Mouse (Mus musculus): ENCODE measurements at regions not wholly inside any gene's neighbourhood (a gene's known extent, or its start where the extent isn't known, plus 50 kb on each side); places are given as distances from the start of the nearest gene placed in this dataset.
A peak's percentile ranks its signal among the peaks of the same experiment; 100 is the strongest.

- H3K4me3 ChIP-seq (ENCODE audit: low read depth, low read length): no peak overlapping the region
- no peak overlapping the region for H3K4me2 ChIP-seq (ENCODE audit: low read length)
- no peaks in the 10 kb centered on the region for H3K27me3 ChIP-seq (replicated peaks; ENCODE audit: control insufficient read depth, insufficient read depth, low read length)
- H3K27ac ChIP-seq (ENCODE audit: low read depth, low read length): no peak overlapping the region
- ATAC-seq (no peak), DNase-seq (ENCODE audit: low spot score) (no peak)
- H3K9ac ChIP-seq (ENCODE audit: low read length): no peak overlapping the region
- H3K9me3 ChIP-seq (replicated peaks; ENCODE audit: control insufficient read depth, low read length): no peaks in the 10 kb centered on the region
- no peaks in the 10 kb centered on the region for H3K36me3 ChIP-seq (ENCODE audit: control insufficient read depth, insufficient read depth, low read length)
- H3K4me1 ChIP-seq (ENCODE audit: control insufficient read depth, insufficient read depth, low read length): no peaks in the 10 kb centered on the region
- WGBS: 89% methylated on average over 7 of the region's 7 CpGs
Observed at GRCm38 (mm10) chr7:64064460-64065241, 89.0 kb upstream of the Trpm1 start.

- no peak overlapping the region for H3K4me3 ChIP-seq (ENCODE audit: low read depth, low read length)
- 81% methylated on average over 4 of the region's 4 CpGs for WGBS
- H3K27me3 ChIP-seq (replicated peaks; ENCODE audit: control insufficient read depth, insufficient read depth, low read length): no peaks in the 10 kb centered on the region
- H3K4me2 ChIP-seq (ENCODE audit: low read length): no peak overlapping the region
- DNase-seq (ENCODE audit: low spot score) (no peak), ATAC-seq (no peak)
- no peaks in the 10 kb centered on the region for H3K4me1 ChIP-seq (ENCODE audit: control insufficient read depth, insufficient read depth, low read length)
- H3K27ac ChIP-seq (ENCODE audit: low read depth, low read length): no peak overlapping the region
- no peaks in the 10 kb centered on the region for H3K36me3 ChIP-seq (ENCODE audit: control insufficient read depth, insufficient read depth, low read length)
- no peak overlapping the region for H3K9ac ChIP-seq (ENCODE audit: low read length)
- no peaks in the 10 kb centered on the region for H3K9me3 ChIP-seq (replicated peaks; ENCODE audit: control insufficient read depth, low read length)
Observed at GRCm38 (mm10) chr7:64061170-64061569, 92.5 kb upstream of the Trpm1 start.

GRCm38 (mm10) chr7:64060582-64060981 lies 93.1 kb upstream of the Trpm1 start:
- Histone ChIP-seq H3K4me1 (ENCODE audit: control insufficient read depth, insufficient read depth, low read length) (no peaks in the 10 kb centered on the region), H3K9me3 (replicated peaks; ENCODE audit: control insufficient read depth, low read length) (no peaks in the 10 kb centered on the region)
- WGBS: 91% methylated on average over 1 of the region's 1 CpGs

GRCm38 (mm10) chr7:64060051-64060450 lies 93.6 kb upstream of the Trpm1 start:
- Histone ChIP-seq H3K27me3 (replicated peaks; ENCODE audit: control insufficient read depth, insufficient read depth, low read length) (no peaks in the 10 kb centered on the region), H3K4me2 (ENCODE audit: low read length) (no peak overlapping the region), H3K4me3 (ENCODE audit: low read depth, low read length) (no peak overlapping the region), H3K4me1 (ENCODE audit: control insufficient read depth, insufficient read depth, low read length) (no peaks in the 10 kb centered on the region), H3K36me3 (ENCODE audit: control insufficient read depth, insufficient read depth, low read length) (no peaks in the 10 kb centered on the region), H3K9ac (ENCODE audit: low read length) (no peak overlapping the region), H3K9me3 (replicated peaks; ENCODE audit: control insufficient read depth, low read length) (no peaks in the 10 kb centered on the region), H3K27ac (ENCODE audit: low read depth, low read length) (no peak overlapping the region)
- no peak for ATAC-seq
- WGBS: 3% methylated on average over 1 of the region's 1 CpGs
- peak; percentile 61 for DNase-seq (ENCODE audit: low spot score)

More at GRCm38 (mm10) chr7:64060582-64060981, 93.1 kb upstream of the Trpm1 start:
- ATAC-seq (no peak), DNase-seq (ENCODE audit: low spot score) (no peak)
- H3K4me2 ChIP-seq (ENCODE audit: low read length): no peak overlapping the region
- no peak overlapping the region for H3K27ac ChIP-seq (ENCODE audit: low read depth, low read length)
- no peak overlapping the region for H3K9ac ChIP-seq (ENCODE audit: low read length)
- no peaks in the 10 kb centered on the region for H3K27me3 ChIP-seq (replicated peaks; ENCODE audit: control insufficient read depth, insufficient read depth, low read length)
- H3K4me3 ChIP-seq (ENCODE audit: low read depth, low read length): no peak overlapping the region
- H3K36me3 ChIP-seq (ENCODE audit: control insufficient read depth, insufficient read depth, low read length): no peaks in the 10 kb centered on the region

GRCm38 (mm10) chr7:64058282-64058872 lies 95.3 kb upstream of the Trpm1 start:
- no peak overlapping the region for H3K4me3 ChIP-seq (ENCODE audit: low read depth, low read length)
- no peak for ATAC-seq
- no peaks in the 10 kb centered on the region for H3K9me3 ChIP-seq (replicated peaks; ENCODE audit: control insufficient read depth, low read length)
- H3K9ac ChIP-seq (ENCODE audit: low read length): no peak overlapping the region
- no peak overlapping the region for H3K27ac ChIP-seq (ENCODE audit: low read depth, low read length)
- no peaks in the 10 kb centered on the region for H3K36me3 ChIP-seq (ENCODE audit: control insufficient read depth, insufficient read depth, low read length)
- no peaks in the 10 kb centered on the region for H3K27me3 ChIP-seq (replicated peaks; ENCODE audit: control insufficient read depth, insufficient read depth, low read length)
- DNase-seq (ENCODE audit: low spot score): no peak
- H3K4me1 ChIP-seq (ENCODE audit: control insufficient read depth, insufficient read depth, low read length): no peaks in the 10 kb centered on the region
- whole genome bisulfite sequencing: 48% methylated on average over 4 of the region's 4 CpGs
- no peak overlapping the region for H3K4me2 ChIP-seq (ENCODE audit: low read length)

- Histone ChIP-seq H3K4me1 (ENCODE audit: control insufficient read depth, insufficient read depth, low read length) (no peaks in the 10 kb centered on the region), H3K27ac (ENCODE audit: low read depth, low read length) (no peak overlapping the region), H3K36me3 (ENCODE audit: control insufficient read depth, insufficient read depth, low read length) (no peaks in the 10 kb centered on the region), H3K27me3 (replicated peaks; ENCODE audit: control insufficient read depth, insufficient read depth, low read length) (no peaks in the 10 kb centered on the region), H3K9me3 (replicated peaks; ENCODE audit: control insufficient read depth, low read length) (no peaks in the 10 kb centered on the region), H3K4me3 (ENCODE audit: low read depth, low read length) (no peak overlapping the region), H3K9ac (ENCODE audit: low read length) (no peak overlapping the region), H3K4me2 (ENCODE audit: low read length) (no peak overlapping the region)
- 58% methylated on average over 4 of the region's 4 CpGs for WGBS
- DNase-seq (ENCODE audit: low spot score) (no peak), ATAC-seq (no peak)
Observed at GRCm38 (mm10) chr7:64057873-64058272, 95.8 kb upstream of the Trpm1 start.

GRCm38 (mm10) chr7:64056498-64056897 lies 97.1 kb upstream of the Trpm1 start:
- Histone ChIP-seq H3K4me3 (ENCODE audit: low read depth, low read length) (no peak overlapping the region), H3K4me1 (ENCODE audit: control insufficient read depth, insufficient read depth, low read length) (no peaks in the 10 kb centered on the region), H3K36me3 (ENCODE audit: control insufficient read depth, insufficient read depth, low read length) (no peaks in the 10 kb centered on the region), H3K9me3 (replicated peaks; ENCODE audit: control insufficient read depth, low read length) (no peaks in the 10 kb centered on the region), H3K9ac (ENCODE audit: low read length) (no peak overlapping the region), H3K27ac (ENCODE audit: low read depth, low read length) (no peak overlapping the region), H3K4me2 (ENCODE audit: low read length) (no peak overlapping the region), H3K27me3 (replicated peaks; ENCODE audit: control insufficient read depth, insufficient read depth, low read length) (no peaks in the 10 kb centered on the region)
- 78% methylated on average over 3 of the region's 3 CpGs for WGBS
- no peak for DNase-seq (ENCODE audit: low spot score)
- ATAC-seq: no peak

GRCm38 (mm10) chr7:64054996-64055395 lies 98.6 kb upstream of the Trpm1 start:
- no peak overlapping the region for H3K27ac ChIP-seq (ENCODE audit: low read depth, low read length)
- H3K36me3 ChIP-seq (ENCODE audit: control insufficient read depth, insufficient read depth, low read length): no peaks in the 10 kb centered on the region
- H3K4me3 ChIP-seq (ENCODE audit: low read depth, low read length): no peak overlapping the region
- no peak overlapping the region for H3K9ac ChIP-seq (ENCODE audit: low read length)
- ATAC-seq (no peak), DNase-seq (ENCODE audit: low spot score) (no peak)
- H3K9me3 ChIP-seq (replicated peaks; ENCODE audit: control insufficient read depth, low read length): no peaks in the 10 kb centered on the region
- no peaks in the 10 kb centered on the region for H3K4me1 ChIP-seq (ENCODE audit: control insufficient read depth, insufficient read depth, low read length)
- H3K4me2 ChIP-seq (ENCODE audit: low read length): no peak overlapping the region
- H3K27me3 ChIP-seq (replicated peaks; ENCODE audit: control insufficient read depth, insufficient read depth, low read length): no peaks in the 10 kb centered on the region
- 89% methylated on average over 4 of the region's 4 CpGs for WGBS

GRCm38 (mm10) chr7:64053766-64054165 lies 99.9 kb upstream of the Trpm1 start:
- WGBS: 57% methylated on average over 12 of the region's 12 CpGs
- Histone ChIP-seq H3K4me1 (ENCODE audit: control insufficient read depth, insufficient read depth, low read length) (peaks cover 1% of the 10 kb centered on the region; the same call in 1 of the 2 replicates), H3K9ac (ENCODE audit: low read length) (no peak overlapping the region), H3K27me3 (replicated peaks; ENCODE audit: control insufficient read depth, insufficient read depth, low read length) (no peaks in the 10 kb centered on the region), H3K4me3 (ENCODE audit: low read depth, low read length) (no peak overlapping the region), H3K9me3 (replicated peaks; ENCODE audit: control insufficient read depth, low read length) (no peaks in the 10 kb centered on the region), H3K27ac (ENCODE audit: low read depth, low read length) (no peak overlapping the region), H3K36me3 (ENCODE audit: control insufficient read depth, insufficient read depth, low read length) (no peaks in the 10 kb centered on the region), H3K4me2 (ENCODE audit: low read length) (no peak overlapping the region)
- ATAC-seq: no peak
- DNase-seq (ENCODE audit: low spot score): no peak
